Mouse (Mus musculus): ENCODE data around the gene Ptx3. TPM values are rescaled to one million over a fixed set of nuclear protein-coding genes. Genes with fewer than 3 reads are reported as not detected.
"Not testable (repeated sequence)": the region's sequence is repeated elsewhere in the genome, so short reads cannot be mapped to it uniquely, and the experiment has no call there.

Gene Ptx3
- 34.9 and 45.4 TPM in 2 replicates for polyA plus RNA-seq (2016; fragmentation: Nextera tagmentation; extraction: Ambion mirVana)

GRCm38 (mm10) chr3:66219655-66220191, at the start of gene Ptx3:
TSS of gene Ptx3 (plus strand) at chr3:66219910.
- Histone ChIP-seq H3K4me3 (replicated peaks) (peak within 1 kb of the TSS; percentile 66), H3K9ac (peak within 1 kb of the TSS; percentile 84)
- WGBS = under 1% methylated on average over 20 of the region's 20 CpGs

GRCm38 (mm10) chr3:66172907-66173306, 46.8 kb upstream of the Ptx3 start:
- no peaks in the 10 kb centered on the region for H3K36me3 ChIP-seq (replicated peaks)
- no peak for ATAC-seq (ENCODE audit: low FRiP score)
- no peaks in the 10 kb centered on the region for H3K27me3 ChIP-seq
- no peak overlapping the region for H3K4me3 ChIP-seq (replicated peaks)
- no peak overlapping the region for H3K4me2 ChIP-seq
- 88% methylated on average over 5 of the region's 5 CpGs for WGBS
- H3K9me3 ChIP-seq = no peaks in the 10 kb centered on the region
- H3K9ac ChIP-seq = no peak overlapping the region
- H3K27ac ChIP-seq = no peak overlapping the region
- H3K4me1 ChIP-seq = peaks cover 8% of the 10 kb centered on the region

More at GRCm38 (mm10) chr3:66219655-66220191, at the start of gene Ptx3:
- Histone ChIP-seq H3K4me1 (peaks cover 13% of the 10 kb centered on the region), H3K9me3 (no peaks in the 10 kb centered on the region), H3K36me3 (replicated peaks) (0 out of 2 replicates have a peak, but pooled peaks cover 3% of the 10 kb centered on the region), H3K27ac (peak within 1 kb of the TSS; percentile 86), H3K4me2 (peak within 1 kb of the TSS; percentile 85), H3K27me3 (peaks cover 4% of the 10 kb centered on the region; the same call in 1 of the 2 replicates)
- ATAC-seq (ENCODE audit: low FRiP score) = peak; percentile 41

GRCm38 (mm10) chr3:66179647-66180046, 40.1 kb upstream of the Ptx3 start:
- 65% methylated on average over 2 of the region's 2 CpGs for WGBS
- no peaks in the 10 kb centered on the region for H3K36me3 ChIP-seq (replicated peaks)

GRCm38 (mm10) chr3:66193910-66194562, 25.7 kb upstream of the Ptx3 start:
- ATAC-seq (ENCODE audit: low FRiP score) = peak; percentile 93

More at GRCm38 (mm10) chr3:66179647-66180046, 40.1 kb upstream of the Ptx3 start:
- Histone ChIP-seq H3K4me3 (replicated peaks) (no peak overlapping the region), H3K4me1 (no peaks in the 10 kb centered on the region), H3K9ac (no peak overlapping the region), H3K4me2 (no peak overlapping the region), H3K27me3 (no peaks in the 10 kb centered on the region), H3K27ac (no peak overlapping the region), H3K9me3 (no peaks in the 10 kb centered on the region)
- no peak for ATAC-seq (ENCODE audit: low FRiP score)

DNA sequence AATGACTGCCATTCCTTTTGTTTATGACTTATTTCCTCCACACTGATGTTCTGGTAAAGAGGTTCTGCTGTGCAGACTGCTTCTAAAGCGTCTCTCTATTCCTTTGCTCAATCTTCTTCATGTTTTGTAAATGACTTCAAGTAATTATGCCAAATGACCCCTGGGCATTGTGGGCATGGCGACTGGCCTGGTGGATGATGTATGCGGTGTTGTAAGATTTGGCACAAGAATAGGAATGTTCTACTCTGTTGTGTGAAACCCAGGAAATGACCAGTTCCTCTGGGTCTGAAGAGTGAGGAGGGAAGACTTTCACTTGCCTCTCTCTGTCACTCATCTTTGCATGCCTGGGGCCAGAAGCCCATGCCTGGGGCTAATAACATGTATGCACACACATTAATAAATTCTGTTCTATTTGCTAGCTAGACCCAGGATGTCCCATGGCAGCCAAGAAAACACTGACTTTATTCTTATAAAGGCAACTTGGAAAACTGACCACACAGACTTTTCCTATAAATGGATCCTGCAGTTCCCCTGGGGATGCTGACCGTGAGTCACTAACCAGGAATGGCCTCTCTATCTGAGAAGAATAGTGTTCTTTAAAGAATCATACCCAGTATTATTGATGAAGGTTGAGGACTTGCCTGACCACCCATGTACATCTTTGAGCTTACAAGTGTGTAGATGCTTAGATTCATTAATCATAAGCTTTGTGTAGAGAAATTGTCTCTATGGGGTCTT, 10.7 kb upstream of the Ptx3 start:
- ATAC-seq (ENCODE audit: low FRiP score) = no peak
- Histone ChIP-seq H3K4me2 (no peak overlapping the region), H3K27me3 (no peaks in the 10 kb centered on the region), H3K36me3 (replicated peaks) (no peaks in the 10 kb centered on the region), H3K4me3 (replicated peaks) (no peak overlapping the region), H3K27ac (no peak overlapping the region), H3K4me1 (no peaks in the 10 kb centered on the region), H3K9me3 (no peaks in the 10 kb centered on the region), H3K9ac (no peak overlapping the region)
- 86% methylated on average over 4 of the region's 4 CpGs for WGBS

More at GRCm38 (mm10) chr3:66193910-66194562, 25.7 kb upstream of the Ptx3 start:
- Histone ChIP-seq H3K4me2 (no peak overlapping the region), H3K4me1 (0 out of 2 replicates have a peak, but pooled peaks cover 4% of the 10 kb centered on the region), H3K9me3 (no peaks in the 10 kb centered on the region), H3K27ac (peak overlapping the region; percentile 75; the same call in 1 of the 2 replicates), H3K27me3 (no peaks in the 10 kb centered on the region), H3K4me3 (replicated peaks) (no peak overlapping the region), H3K9ac (no peak overlapping the region), H3K36me3 (replicated peaks) (no peaks in the 10 kb centered on the region)
- WGBS = 22% methylated on average over 3 of the region's 3 CpGs

DNA sequence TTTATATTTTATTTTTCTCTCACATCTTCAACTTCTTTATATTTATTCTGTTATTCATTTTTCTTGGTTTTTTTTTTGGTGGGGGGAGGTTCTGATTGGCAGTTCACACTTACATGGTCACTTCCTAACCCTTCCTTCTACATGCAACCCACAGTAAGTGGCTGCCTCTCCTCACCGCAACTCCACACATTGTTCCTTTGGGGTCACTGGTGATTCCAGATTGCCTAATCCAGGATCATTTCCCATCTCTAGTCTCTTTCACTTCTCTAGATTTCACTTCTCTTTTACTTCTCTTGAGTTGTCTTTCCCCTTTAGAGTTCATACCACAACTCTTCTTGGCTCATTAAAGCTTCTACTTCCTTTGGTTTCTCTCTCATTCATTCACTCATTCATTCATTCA, 6.2 kb upstream of the Ptx3 start:
- Histone ChIP-seq H3K4me3 (replicated peaks) (no peak overlapping the region), H3K36me3 (replicated peaks) (no peaks in the 10 kb centered on the region), H3K9me3 (no peaks in the 10 kb centered on the region), H3K4me1 (no peaks in the 10 kb centered on the region), H3K9ac (no peak overlapping the region), H3K27ac (no peak overlapping the region), H3K27me3 (no peaks in the 10 kb centered on the region), H3K4me2 (no peak overlapping the region)
- WGBS = 89% methylated on average over 1 of the region's 1 CpGs
- ATAC-seq (ENCODE audit: low FRiP score) = no peak

GRCm38 (mm10) chr3:66215759-66216158, 4.0 kb upstream of the Ptx3 start:
- no peaks in the 10 kb centered on the region for H3K9me3 ChIP-seq
- H3K4me1 ChIP-seq = peaks cover 6% of the 10 kb centered on the region; the same call in 1 of the 2 replicates
- H3K36me3 ChIP-seq (replicated peaks) = no peaks in the 10 kb centered on the region
- H3K9ac ChIP-seq = no peak overlapping the region
- H3K4me3 ChIP-seq (replicated peaks) = no peak overlapping the region
- no peak overlapping the region for H3K27ac ChIP-seq
- ATAC-seq (ENCODE audit: low FRiP score) = no peak
- peaks cover 2% of the 10 kb centered on the region; the same call in 1 of the 2 replicates for H3K27me3 ChIP-seq
- WGBS = 77% methylated on average over 8 of the region's 8 CpGs
- no peak overlapping the region for H3K4me2 ChIP-seq

- Histone ChIP-seq H3K9ac (peak overlapping the region; percentile 84), H3K4me1 (peaks cover 13% of the 10 kb centered on the region), H3K27me3 (peaks cover 4% of the 10 kb centered on the region; the same call in 1 of the 2 replicates), H3K4me2 (peak overlapping the region; percentile 85), H3K4me3 (replicated peaks) (peak overlapping the region; percentile 66), H3K9me3 (no peaks in the 10 kb centered on the region), H3K27ac (peak overlapping the region; percentile 86), H3K36me3 (replicated peaks) (0 out of 2 replicates have a peak, but pooled peaks cover 3% of the 10 kb centered on the region)
- under 1% methylated on average over 54 of the region's 54 CpGs for WGBS
- ATAC-seq (ENCODE audit: low FRiP score) = peak; percentile 87
Observed at GRCm38 (mm10) chr3:66220554-66221242, 988 bp downstream of the Ptx3 start.

DNA sequence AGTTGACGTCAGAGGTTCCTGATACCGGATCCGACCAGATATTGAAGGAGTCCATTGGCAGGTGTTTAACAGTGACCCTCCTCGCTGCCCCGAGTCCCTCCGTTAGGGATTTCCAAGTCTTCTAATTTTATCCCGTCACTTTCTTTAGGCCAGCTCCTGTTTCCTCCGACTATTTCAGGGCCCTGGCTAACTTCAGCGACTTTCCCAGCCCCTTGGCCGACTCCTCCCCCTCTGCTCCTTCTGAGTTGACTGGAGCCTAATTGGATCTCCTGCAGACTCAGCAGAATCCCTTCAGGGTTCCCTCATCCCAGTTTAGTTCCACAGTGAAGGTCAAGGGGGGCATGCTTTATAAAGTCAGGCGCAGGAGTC, 1.5 kb downstream of the Ptx3 start:
- peaks cover 4% of the 10 kb centered on the region; the same call in 1 of the 2 replicates for H3K27me3 ChIP-seq
- peak overlapping the region; percentile 84 for H3K9ac ChIP-seq
- WGBS = 2% methylated on average over 11 of the region's 11 CpGs
- no peaks in the 10 kb centered on the region for H3K9me3 ChIP-seq
- H3K36me3 ChIP-seq (replicated peaks) = 0 out of 2 replicates have a peak, but pooled peaks cover 3% of the 10 kb centered on the region
- peak overlapping the region; percentile 66 for H3K4me3 ChIP-seq (replicated peaks)
- peaks cover 13% of the 10 kb centered on the region for H3K4me1 ChIP-seq
- H3K27ac ChIP-seq = peak overlapping the region; percentile 86
- peak overlapping the region; percentile 85 for H3K4me2 ChIP-seq
- peak; percentile 55 for ATAC-seq (ENCODE audit: low FRiP score)

- Histone ChIP-seq H3K9me3 (no peaks in the 10 kb centered on the region), H3K4me2 (no peak overlapping the region), H3K36me3 (replicated peaks) (0 out of 2 replicates have a peak, but pooled peaks cover 3% of the 10 kb centered on the region), H3K27me3 (peaks cover 4% of the 10 kb centered on the region; the same call in 1 of the 2 replicates), H3K4me1 (peaks cover 8% of the 10 kb centered on the region), H3K27ac (no peak overlapping the region), H3K9ac (no peak overlapping the region), H3K4me3 (replicated peaks) (no peak overlapping the region)
- 88% methylated on average over 15 of the region's 15 CpGs for WGBS
- ATAC-seq (ENCODE audit: low FRiP score) = no peak
Observed at GRCm38 (mm10) chr3:66224931-66225537, 5.3 kb downstream of the Ptx3 start.

- not testable (repeated sequence) for H3K4me2 ChIP-seq; ATAC-seq (ENCODE audit: low FRiP score); H3K9me3 ChIP-seq; H3K4me3 ChIP-seq (replicated peaks); H3K27ac ChIP-seq; H3K27me3 ChIP-seq; H3K9ac ChIP-seq; H3K4me1 ChIP-seq; H3K36me3 ChIP-seq (replicated peaks)
- 40% methylated on average over 4 of the region's 4 CpGs for WGBS
Observed at GRCm38 (mm10) chr3:66236234-66236871, 16.6 kb downstream of the Ptx3 start.

All from forebrain, embryonic 12.5 days (tissue).